Mouse (Mus musculus): ENCODE results near the gene Stkld1. TPM values are rescaled to one million over a fixed set of nuclear protein-coding genes. Genes with fewer than 3 reads are reported as not detected.

Gene Stkld1
- polyA plus RNA-seq, 1 experiment, result not detected

- peaks cover 49% of the 10 kb centered on the region for H3K79me3 ChIP-seq (ENCODE audit: low read depth)
- H3K36me3 ChIP-seq (ENCODE audit: control insufficient read depth, insufficient read depth), result peaks cover 67% of the 10 kb centered on the region
- H3ac ChIP-seq (ENCODE audit: control insufficient read depth, insufficient read length, low read depth), result peak within 1 kb of the TSS; percentile 93
- TF ChIP-seq MYOD1 (IDR thresholded peaks at IDR 0.05; ENCODE audit: control insufficient read depth, insufficient read length, low read depth) (peak; percentile 66), MAX (IDR thresholded peaks at IDR 0.05) (peak; percentile 86), CEBPB (IDR thresholded peaks at IDR 0.05; ENCODE audit: low read depth) (no peak)
- H3K79me2 ChIP-seq (ENCODE audit: control insufficient read depth, insufficient read depth), result peaks cover 95% of the 10 kb centered on the region
- no peaks in the 10 kb centered on the region for H3K27me3 ChIP-seq (ENCODE audit: control insufficient read depth, insufficient read depth, insufficient read length)
- H3K4me3 ChIP-seq (ENCODE audit: insufficient read depth, poor library complexity, severe bottlenecking), result peak within 1 kb of the TSS; percentile 89
Measured at GRCm38 (mm10) chr2:26902467-26903220, 31.2 kb upstream of the Stkld1 start, which contains the start of gene Surf6. Gene Surf6, minus strand, starts transcription at chr2:26902879.

GRCm38 (mm10) chr2:26903311-26903710 is 30.5 kb upstream of the Stkld1 start:
- Histone ChIP-seq H3K4me3 (ENCODE audit: insufficient read depth, poor library complexity, severe bottlenecking) (peak overlapping the region; percentile 89), H3K27me3 (ENCODE audit: control insufficient read depth, insufficient read depth, insufficient read length) (no peaks in the 10 kb centered on the region), H3ac (ENCODE audit: control insufficient read depth, insufficient read length, low read depth) (peak overlapping the region; percentile 73), H3K79me2 (ENCODE audit: control insufficient read depth, insufficient read depth) (peaks cover 98% of the 10 kb centered on the region), H3K36me3 (ENCODE audit: control insufficient read depth, insufficient read depth) (peaks cover 67% of the 10 kb centered on the region), H3K79me3 (ENCODE audit: low read depth) (peaks cover 55% of the 10 kb centered on the region)
- TF ChIP-seq MAX (IDR thresholded peaks at IDR 0.05), result no peak
- no peak for TF ChIP-seq CTCF (IDR thresholded peaks at IDR 0.05; ENCODE audit: control insufficient read depth, insufficient read depth, insufficient read length)
- TF ChIP-seq CEBPB (IDR thresholded peaks at IDR 0.05; ENCODE audit: low read depth), result no peak
- TF ChIP-seq FOSL1 (IDR thresholded peaks at IDR 0.05; ENCODE audit: insufficient read depth, low read length, poor library complexity, severe bottlenecking), result no peak
- no peak for TF ChIP-seq MYOG (IDR thresholded peaks at IDR 0.05; ENCODE audit: control insufficient read depth, extremely low read depth, insufficient read length)
- no peak for TF ChIP-seq MYOD1 (IDR thresholded peaks at IDR 0.05; ENCODE audit: control insufficient read depth, insufficient read length, low read depth)
- no peak for TF ChIP-seq USF1 (IDR thresholded peaks at IDR 0.05; ENCODE audit: low read depth)

- no peaks in the 10 kb centered on the region for H3K27me3 ChIP-seq (ENCODE audit: control insufficient read depth, insufficient read depth, insufficient read length)
- peaks cover 100% of the 10 kb centered on the region for H3K79me2 ChIP-seq (ENCODE audit: control insufficient read depth, insufficient read depth)
- H3K79me3 ChIP-seq (ENCODE audit: low read depth), result peaks cover 61% of the 10 kb centered on the region
- peaks cover 49% of the 10 kb centered on the region for H3K36me3 ChIP-seq (ENCODE audit: control insufficient read depth, insufficient read depth)
- TF ChIP-seq CEBPB (IDR thresholded peaks at IDR 0.05; ENCODE audit: low read depth), result no peak
- TF ChIP-seq FOSL1 (IDR thresholded peaks at IDR 0.05; ENCODE audit: insufficient read depth, low read length, poor library complexity, severe bottlenecking), result no peak
- TF ChIP-seq USF1 (IDR thresholded peaks at IDR 0.05; ENCODE audit: low read depth), result no peak
- TF ChIP-seq MYOD1 (IDR thresholded peaks at IDR 0.05; ENCODE audit: control insufficient read depth, insufficient read length, low read depth), result no peak
- TF ChIP-seq CTCF (IDR thresholded peaks at IDR 0.05; ENCODE audit: control insufficient read depth, insufficient read depth, insufficient read length), result no peak
- no peak for TF ChIP-seq MAX (IDR thresholded peaks at IDR 0.05)
- no peak for TF ChIP-seq MYOG (IDR thresholded peaks at IDR 0.05; ENCODE audit: control insufficient read depth, extremely low read depth, insufficient read length)
- H3ac ChIP-seq (ENCODE audit: control insufficient read depth, insufficient read length, low read depth), result no peak overlapping the region
- H3K4me3 ChIP-seq (ENCODE audit: insufficient read depth, poor library complexity, severe bottlenecking), result no peak overlapping the region
Measured at GRCm38 (mm10) chr2:26905936-26906335, 27.9 kb upstream of the Stkld1 start.

- no peak overlapping the region for H3ac ChIP-seq (ENCODE audit: control insufficient read depth, insufficient read length, low read depth)
- H3K36me3 ChIP-seq (ENCODE audit: control insufficient read depth, insufficient read depth), result peaks cover 53% of the 10 kb centered on the region
- peaks cover 100% of the 10 kb centered on the region for H3K79me2 ChIP-seq (ENCODE audit: control insufficient read depth, insufficient read depth)
- no peaks in the 10 kb centered on the region for H3K27me3 ChIP-seq (ENCODE audit: control insufficient read depth, insufficient read depth, insufficient read length)
- no peak overlapping the region for H3K4me3 ChIP-seq (ENCODE audit: insufficient read depth, poor library complexity, severe bottlenecking)
- peaks cover 61% of the 10 kb centered on the region for H3K79me3 ChIP-seq (ENCODE audit: low read depth)
- TF ChIP-seq CTCF (IDR thresholded peaks at IDR 0.05; ENCODE audit: control insufficient read depth, insufficient read depth, insufficient read length) (no peak), FOSL1 (IDR thresholded peaks at IDR 0.05; ENCODE audit: insufficient read depth, low read length, poor library complexity, severe bottlenecking) (no peak), MAX (IDR thresholded peaks at IDR 0.05) (no peak), USF1 (IDR thresholded peaks at IDR 0.05; ENCODE audit: low read depth) (no peak), MYOG (IDR thresholded peaks at IDR 0.05; ENCODE audit: control insufficient read depth, extremely low read depth, insufficient read length) (no peak), MYOD1 (IDR thresholded peaks at IDR 0.05; ENCODE audit: control insufficient read depth, insufficient read length, low read depth) (no peak), CEBPB (IDR thresholded peaks at IDR 0.05; ENCODE audit: low read depth) (no peak)
Measured at GRCm38 (mm10) chr2:26906431-26906830, 27.4 kb upstream of the Stkld1 start.

- Histone ChIP-seq H3K27me3 (ENCODE audit: control insufficient read depth, insufficient read depth, insufficient read length) (no peaks in the 10 kb centered on the region), H3K79me3 (ENCODE audit: low read depth) (peaks cover 61% of the 10 kb centered on the region), H3K79me2 (ENCODE audit: control insufficient read depth, insufficient read depth) (peaks cover 100% of the 10 kb centered on the region), H3K36me3 (ENCODE audit: control insufficient read depth, insufficient read depth) (peaks cover 60% of the 10 kb centered on the region), H3K4me3 (ENCODE audit: insufficient read depth, poor library complexity, severe bottlenecking) (no peak overlapping the region), H3ac (ENCODE audit: control insufficient read depth, insufficient read length, low read depth) (no peak overlapping the region)
- TF ChIP-seq CTCF (IDR thresholded peaks at IDR 0.05; ENCODE audit: control insufficient read depth, insufficient read depth, insufficient read length), result peak; percentile 75
- TF ChIP-seq MYOG (IDR thresholded peaks at IDR 0.05; ENCODE audit: control insufficient read depth, extremely low read depth, insufficient read length), result no peak
- TF ChIP-seq MYOD1 (IDR thresholded peaks at IDR 0.05; ENCODE audit: control insufficient read depth, insufficient read length, low read depth), result no peak
Measured at GRCm38 (mm10) chr2:26907109-26907508, 26.7 kb upstream of the Stkld1 start.
